Mouse (Mus musculus): ENCODE measurements around the gene St7l.

- TF ChIP-seq CTCF (IDR thresholded peaks at IDR 0.05; ENCODE audit: insufficient read depth, low read depth, low read length) (no peak), POLR2A (IDR thresholded peaks at IDR 0.05; ENCODE audit: insufficient read depth, low read depth, low read length) (no peak)
Measured at GRCm38 (mm10) chr3:104835797-104836196, 28.0 kb upstream of the St7l start.
